Mouse (Mus musculus): ENCODE results near the gene Pdzk1ip1.

Pdzk1ip1 gene

GRCm38 (mm10) chr4:115088611-115089338, at the start of gene Pdzk1ip1:
TSS of gene Pdzk1ip1 (plus strand) at chr4:115088708.
- DNase-seq (ENCODE audit: low read depth in 1 of 2, low spot score in 2 of 2) = no peak

GRCm38 (mm10) chr4:115045621-115046020, 42.9 kb upstream of the Pdzk1ip1 start:
- no peak for DNase-seq (ENCODE audit: low read depth in 1 of 2, low spot score in 2 of 2)

DNA sequence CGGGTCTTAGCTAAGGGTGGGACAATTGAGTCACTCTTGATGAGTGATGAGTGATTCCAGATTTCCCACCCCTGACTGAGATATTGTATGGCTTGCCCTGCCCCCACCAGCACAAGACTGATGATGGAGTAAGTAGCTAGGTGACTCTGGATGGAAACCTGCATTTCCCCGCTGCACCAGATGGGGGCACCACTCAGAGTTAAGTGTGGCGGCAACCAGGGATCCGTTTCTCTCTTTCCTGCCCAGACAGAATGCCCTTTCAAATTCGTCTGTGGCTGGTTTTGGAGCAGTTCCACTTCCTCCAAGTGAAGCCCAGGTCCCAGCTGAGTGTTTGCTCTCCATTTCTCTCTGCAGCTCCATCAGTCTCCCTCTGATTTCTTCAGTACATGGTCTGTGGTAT, 40.8 kb upstream of the Pdzk1ip1 start:
- peak; percentile 68 to 74 for DNase-seq (ENCODE audit: low read depth in 1 of 2, low spot score in 2 of 2)

DNA sequence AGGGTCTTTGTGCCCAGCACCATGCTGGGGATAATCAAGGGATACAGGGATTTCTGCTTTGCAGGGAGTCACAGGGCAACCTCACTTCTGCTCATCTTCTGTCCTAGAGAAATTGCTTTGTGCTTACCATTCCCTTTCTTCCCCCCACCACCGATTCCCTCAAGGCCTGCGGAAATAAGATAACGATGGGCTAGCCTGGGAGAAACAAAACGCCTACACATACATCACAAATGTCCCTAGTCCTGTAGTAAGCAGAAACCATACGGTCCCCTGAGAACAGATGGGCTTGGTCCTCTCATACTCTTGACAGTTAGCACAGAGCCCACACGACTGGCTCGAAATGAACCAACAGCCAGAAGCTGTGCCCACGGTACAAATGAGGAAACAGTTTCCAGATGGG, 40.3 kb upstream of the Pdzk1ip1 start:
- no peak for DNase-seq (ENCODE audit: low read depth in 1 of 2, low spot score in 2 of 2)

DNA sequence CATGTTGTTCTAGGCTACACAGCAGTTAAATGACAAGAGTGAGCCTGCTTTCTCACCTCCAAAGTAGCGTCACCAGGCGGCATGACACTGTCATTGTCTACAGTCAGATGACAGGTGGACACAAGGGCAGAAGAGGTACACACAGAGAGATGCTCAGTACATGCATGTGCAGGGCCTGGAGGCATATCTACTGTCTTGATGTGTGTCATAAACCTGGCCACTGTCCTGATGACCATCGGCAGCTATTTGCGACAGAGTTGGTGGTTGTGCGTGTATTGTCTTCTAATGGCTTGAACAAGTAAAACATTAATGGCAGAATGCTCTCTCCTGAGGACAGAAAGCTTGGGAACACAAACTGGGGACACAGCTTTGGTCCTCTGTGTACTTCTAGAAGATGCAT, 37.3 kb upstream of the Pdzk1ip1 start:
- DNase-seq (ENCODE audit: low read depth in 1 of 2, low spot score in 2 of 2) = no peak

- DNase-seq (ENCODE audit: low read depth in 1 of 2, low spot score in 2 of 2) = no peak
Measured at GRCm38 (mm10) chr4:115052343-115053005, 36.0 kb upstream of the Pdzk1ip1 start.

- DNase-seq (ENCODE audit: low read depth in 1 of 2, low spot score in 2 of 2) = no peak
Measured at GRCm38 (mm10) chr4:115055044-115055443, 33.5 kb upstream of the Pdzk1ip1 start.

- DNase-seq (ENCODE audit: low read depth in 1 of 2, low spot score in 2 of 2) = no peak
Measured at GRCm38 (mm10) chr4:115055691-115056090, 32.8 kb upstream of the Pdzk1ip1 start.

- no peak for DNase-seq (ENCODE audit: low read depth in 1 of 2, low spot score in 2 of 2)
Measured at GRCm38 (mm10) chr4:115056371-115056920, 32.1 kb upstream of the Pdzk1ip1 start, which contains the start of gene Tal1. TSS of gene Tal1 (plus strand) at chr4:115056426.

DNA sequence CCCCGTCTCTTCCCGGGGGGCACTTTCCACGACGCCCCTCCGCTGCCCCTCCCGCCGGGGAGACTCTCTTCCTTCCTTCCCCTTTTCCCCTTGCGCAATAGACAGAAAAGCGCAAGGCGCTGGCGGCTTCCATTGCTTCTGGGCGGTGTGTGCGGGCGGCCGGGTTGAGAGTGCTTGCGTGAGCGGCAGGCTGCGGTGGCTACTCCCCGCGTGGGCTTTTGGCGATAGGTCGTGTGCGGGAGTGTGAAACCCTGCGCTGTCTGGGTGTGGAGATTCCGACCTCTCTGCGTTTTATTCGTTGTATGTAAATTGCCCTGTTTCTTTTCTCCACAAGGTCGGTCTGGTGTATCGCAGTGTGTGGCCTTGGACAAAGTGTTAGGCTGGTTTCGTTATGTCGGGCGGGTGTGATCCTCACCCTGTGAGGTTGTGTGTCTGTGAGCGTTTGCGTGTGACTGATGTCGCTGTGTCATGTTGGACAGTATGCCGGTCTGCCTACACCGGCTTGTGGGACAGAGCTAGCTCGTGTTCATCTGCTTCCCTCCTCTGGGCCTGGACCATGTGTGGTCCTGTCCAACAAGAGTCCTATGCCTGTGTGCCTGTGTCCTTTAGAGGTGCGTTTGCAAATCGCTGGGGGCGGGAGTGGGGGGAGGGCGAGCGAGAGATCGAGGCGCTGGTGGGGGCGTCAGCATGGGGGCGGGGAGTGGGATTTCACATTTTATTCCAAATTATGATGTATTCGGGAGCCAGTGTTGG, 31.4 kb upstream of the Pdzk1ip1 start:
- DNase-seq (ENCODE audit: low read depth in 1 of 2, low spot score in 2 of 2) = peak in 1 of 2 experiments; percentile 48

GRCm38 (mm10) chr4:115057674-115058316, 30.7 kb upstream of the Pdzk1ip1 start:
- DNase-seq (ENCODE audit: low read depth in 1 of 2, low spot score in 2 of 2) = no peak

GRCm38 (mm10) chr4:115058317-115058761, 30.2 kb upstream of the Pdzk1ip1 start:
- DNase-seq (ENCODE audit: low read depth in 1 of 2, low spot score in 2 of 2) = no peak

DNA sequence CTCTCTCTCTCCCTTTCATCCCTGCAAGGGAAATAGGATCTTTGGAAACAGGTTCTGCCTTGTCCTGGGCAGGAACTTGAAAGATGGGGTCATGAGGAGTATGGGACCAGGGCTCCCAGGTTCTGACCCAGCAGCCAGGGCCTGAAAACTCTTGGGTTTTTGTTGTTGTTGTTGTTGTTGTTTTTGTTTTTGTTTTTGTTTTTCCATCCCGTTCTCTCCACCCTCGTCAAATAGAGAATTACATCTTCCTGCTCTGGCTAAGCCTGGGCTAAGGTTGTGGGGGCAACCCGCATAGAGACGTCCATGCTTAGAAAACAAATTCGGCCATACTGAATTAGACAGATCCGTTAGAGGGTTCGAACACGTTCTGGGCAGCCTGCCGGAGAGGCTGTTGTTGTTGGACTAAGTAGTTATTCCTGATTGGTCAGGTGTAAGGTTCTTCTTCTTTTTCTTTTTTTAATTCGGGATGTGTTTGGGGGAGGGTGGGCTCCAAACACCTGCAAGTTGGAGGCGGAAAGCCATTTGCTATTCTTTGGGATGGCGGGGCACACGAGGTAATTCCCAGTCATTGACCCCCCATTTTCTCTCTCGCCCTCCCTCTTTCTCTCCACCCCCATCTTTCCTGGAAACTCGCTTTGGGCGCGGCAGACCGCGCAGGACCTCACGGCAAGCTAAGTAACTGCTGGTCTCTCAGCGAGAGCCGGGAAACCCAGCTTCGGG, 29.5 kb upstream of the Pdzk1ip1 start:
- no peak for DNase-seq (ENCODE audit: low read depth in 1 of 2, low spot score in 2 of 2)

DNA sequence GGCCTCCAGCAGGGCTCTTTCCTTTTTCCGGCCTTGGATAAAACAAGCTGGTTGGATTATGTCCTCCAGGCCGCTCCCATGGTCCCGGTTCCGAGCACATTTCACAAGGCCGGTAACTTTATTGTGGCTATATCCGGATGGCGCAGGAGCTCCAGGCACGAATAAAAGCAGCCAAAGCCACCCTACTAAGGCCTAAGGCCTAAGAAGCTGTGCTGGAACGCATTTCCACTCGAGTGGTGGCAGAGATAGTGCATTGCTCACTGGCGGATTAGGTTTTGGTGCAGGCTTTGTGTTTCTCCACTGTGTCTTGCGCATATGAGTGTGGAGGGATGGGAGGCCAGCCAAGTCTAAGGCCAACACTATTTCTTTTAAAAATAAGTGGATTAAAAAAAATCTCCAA, 28.6 kb upstream of the Pdzk1ip1 start:
- no peak for DNase-seq (ENCODE audit: low read depth in 1 of 2, low spot score in 2 of 2)

GRCm38 (mm10) chr4:115060753-115061152, 27.8 kb upstream of the Pdzk1ip1 start:
- no peak for DNase-seq (ENCODE audit: low read depth in 1 of 2, low spot score in 2 of 2)

DNA sequence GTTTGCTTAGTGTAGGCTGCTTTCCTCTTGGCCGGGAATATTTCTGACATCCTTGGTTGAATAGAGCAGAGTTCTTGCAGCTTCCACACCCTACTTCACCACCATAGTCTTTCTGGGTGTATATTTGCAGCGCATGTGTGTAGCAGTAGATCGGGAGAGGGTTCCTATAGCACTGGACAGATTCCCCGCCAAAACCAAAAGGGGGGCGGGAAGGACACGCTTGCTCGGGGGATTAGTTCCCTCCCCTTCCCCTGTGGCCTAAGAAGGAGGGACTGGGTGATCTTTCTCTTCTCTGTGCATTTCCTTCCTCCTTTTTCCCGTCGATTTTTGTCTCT, 26.0 kb upstream of the Pdzk1ip1 start:
- DNase-seq (ENCODE audit: low read depth in 1 of 2, low spot score in 2 of 2) = no peak

DNA sequence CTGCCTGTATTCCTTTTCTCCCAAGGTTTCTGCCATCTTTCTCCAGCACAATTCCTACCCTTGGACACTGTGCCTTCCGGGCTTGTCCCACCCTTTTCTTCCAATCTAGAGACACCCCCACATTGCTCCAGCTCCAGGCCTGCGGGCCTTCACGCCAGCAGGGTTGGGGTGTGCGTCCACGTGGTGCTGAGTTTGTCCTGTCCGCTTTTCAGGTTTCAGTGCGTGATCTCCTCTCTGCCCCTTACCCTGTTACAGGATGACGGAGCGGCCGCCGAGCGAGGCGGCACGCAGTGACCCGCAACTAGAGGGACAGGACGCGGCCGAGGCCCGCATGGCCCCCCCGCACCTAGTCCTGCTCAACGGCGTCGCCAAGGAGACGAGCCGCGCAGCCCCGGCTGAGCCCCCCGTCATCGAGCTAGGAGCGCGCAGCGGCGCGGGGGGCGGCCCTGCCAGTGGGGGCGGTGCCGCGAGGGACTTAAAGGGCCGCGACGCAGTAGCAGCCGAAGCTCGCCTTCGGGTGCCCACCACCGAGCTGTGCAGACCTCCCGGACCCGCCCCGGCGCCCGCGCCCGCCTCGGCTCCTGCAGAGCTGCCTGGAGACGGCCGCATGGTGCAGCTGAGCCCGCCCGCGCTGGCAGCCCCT, 25.5 kb upstream of the Pdzk1ip1 start:
- no peak for DNase-seq (ENCODE audit: low read depth in 1 of 2, low spot score in 2 of 2)

GRCm38 (mm10) chr4:115063518-115064239, 24.8 kb upstream of the Pdzk1ip1 start:
- DNase-seq (ENCODE audit: low read depth in 1 of 2, low spot score in 2 of 2) = no peak

DNA sequence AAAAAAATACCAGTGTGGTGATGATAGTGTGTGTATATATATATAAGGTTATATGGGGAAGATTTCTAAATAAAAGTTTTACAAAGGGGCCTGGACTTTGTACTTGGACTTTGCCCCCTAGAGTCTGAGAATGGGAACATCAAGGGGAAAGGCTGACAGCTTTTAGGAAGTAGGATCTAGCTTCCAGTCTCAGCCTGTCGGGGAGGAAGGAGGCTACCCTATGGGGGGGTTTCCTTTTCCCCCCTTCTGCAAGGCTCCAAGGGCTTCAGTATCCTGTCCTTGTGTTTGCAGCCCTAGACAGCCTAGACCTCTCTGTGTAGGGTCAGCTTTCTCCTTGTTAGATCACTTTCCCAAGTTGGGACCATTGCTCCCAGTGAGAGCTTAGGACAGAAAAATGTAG, 16.8 kb upstream of the Pdzk1ip1 start:
- DNase-seq (ENCODE audit: low read depth in 1 of 2, low spot score in 2 of 2) = no peak

Measured in monocyte, adult 2 months (primary cell).